Mouse (Mus musculus) lung, postnatal 0 days (tissue): ENCODE results near the gene Robo1. TPM values are rescaled to one million over a fixed set of nuclear protein-coding genes. Genes with fewer than 3 reads are reported as not detected.

Source experiments
- ATAC-seq: fragments of 200-750 bp; cut with Nextera tagmentation; 2 replicates; pipeline ENCODE4 v1.8.0; 2017; ENCODE audit warnings: moderate library complexity
- DNase-seq: peaks from one replicate; pipeline ENCODE4 v3.0.0-alpha.2; 2016; ENCODE audit warnings: low spot score
- H3K27ac ChIP-seq: fragments of 300-500 bp; sonication (generic); 2 replicates; pipeline ENCODE4 v1.5.1; 2014; ENCODE audit warnings: antibody characterized with exemption, mild to moderate bottlenecking, low read length, mixed read lengths
- H3K27me3 ChIP-seq: fragments of 300-500 bp; sonication (generic); replicated peaks from 2 replicates; pipeline ENCODE4 v1.6.1; 2014; ENCODE audit warnings: low read length, mixed read lengths; ENCODE audit not compliant: insufficient read depth
- H3K36me3 ChIP-seq: fragments of 300-500 bp; sonication (generic); 2 replicates; pipeline ENCODE4 v1.6.1; 2014; ENCODE audit warnings: low read length, mixed read lengths; ENCODE audit not compliant: insufficient read depth
- H3K4me1 ChIP-seq: fragments of 300-500 bp; sonication (generic); 2 replicates; pipeline ENCODE4 v1.6.1; 2014; ENCODE audit warnings: antibody characterized with exemption, low read depth, low read length, mixed read lengths; ENCODE audit not compliant: insufficient read depth
- H3K4me2 ChIP-seq: fragments of 300-500 bp; sonication (generic); replicated peaks from 2 replicates; pipeline ENCODE4 v1.6.1; 2014; ENCODE audit warnings: low read depth, mild to moderate bottlenecking, low read length, moderate library complexity, mixed read lengths
- H3K4me3 ChIP-seq: fragments of 300-500 bp; sonication (generic); 2 replicates; pipeline ENCODE4 v1.5.1; 2014; ENCODE audit warnings: low read depth, low read length
- H3K9ac ChIP-seq: fragments of 300-500 bp; sonication (generic); replicated peaks from 2 replicates; pipeline ENCODE4 v1.6.1; 2014; ENCODE audit warnings: low read depth, mild to moderate bottlenecking
- H3K9me3 ChIP-seq: fragments of 300-500 bp; sonication (generic); 2 replicates; pipeline ENCODE4 v1.6.1; 2016; ENCODE audit warnings: low read length, mixed read lengths
- CTCF ChIP-seq: IDR thresholded peaks from 2 replicates; pipeline ENCODE4 v1.5.1; 2016; ENCODE audit warnings: antibody characterized with exemption, mild to moderate bottlenecking
- EP300 ChIP-seq: IDR thresholded peaks from 2 replicates; pipeline ENCODE4 v1.6.1; 2016; ENCODE audit warnings: antibody characterized with exemption, mild to moderate bottlenecking, control low read depth
- WGBS: fragments of 180-500 bp; shearing (Covaris S2); extraction: QIAGEN DNeasy Blood & Tissue Kit; methylation state at CpG from one replicate; pipeline ENCODE4 v1.1.7; 2014; 5-methylcytosine and 5-hydroxymethylcytosine counted together
- polyA plus RNA-seq: library from polyadenylated mRNA; unstranded; fragments of >200 nt; fragmentation: Nextera tagmentation; extraction: Ambion mirVana; gene quantifications from 2 replicates; pipeline ENCODE4 v1.2.1, GENCODE M21; 2015

Gene Robo1
- polyA plus RNA-seq, 1 experiment from 2014 or later, result 7.0 TPM

DNA sequence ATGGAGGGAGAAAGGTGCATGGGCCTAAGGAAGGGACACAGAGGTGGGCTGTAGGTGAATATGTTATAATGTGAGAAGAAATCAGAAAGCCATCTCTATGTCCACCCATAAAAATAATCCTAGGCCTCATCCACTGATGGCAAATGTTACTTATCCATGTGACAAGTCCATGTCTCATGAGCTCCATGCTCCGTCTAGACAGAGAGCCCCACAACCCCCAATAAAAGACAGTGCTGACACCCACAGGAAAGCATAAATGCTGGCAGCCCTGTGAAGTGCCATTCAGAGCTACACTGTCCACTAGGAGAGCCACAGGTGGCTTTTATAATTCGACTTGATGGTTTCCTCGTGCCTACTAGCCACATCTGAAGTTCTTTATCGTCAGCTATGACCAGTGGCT lies 694.6 kb downstream of the Robo1 start:
- 80% methylated on average over 4 of the region's 4 CpGs for WGBS
- Histone ChIP-seq H3K4me3 (no peak overlapping the region), H3K9me3 (no peaks in the 10 kb centered on the region), H3K27me3 (no peaks in the 10 kb centered on the region), H3K9ac (no peak overlapping the region), H3K27ac (no peak overlapping the region), H3K4me1 (no peaks in the 10 kb centered on the region; the same call in 1 of the 2 replicates), H3K4me2 (no peak overlapping the region), H3K36me3 (no peaks in the 10 kb centered on the region)
- ATAC-seq (no peak), DNase-seq (no peak)
- no peak for TF ChIP-seq CTCF
- no peak for TF ChIP-seq EP300

GRCm38 (mm10) chr16:73004601-73005000 lies 696.5 kb downstream of the Robo1 start:
- Histone ChIP-seq H3K27ac (no peak overlapping the region), H3K36me3 (no peaks in the 10 kb centered on the region), H3K4me3 (no peak overlapping the region), H3K4me2 (no peak overlapping the region), H3K4me1 (no peaks in the 10 kb centered on the region), H3K9ac (no peak overlapping the region), H3K9me3 (no peaks in the 10 kb centered on the region), H3K27me3 (no peaks in the 10 kb centered on the region)
- no peak for TF ChIP-seq EP300
- no peak for TF ChIP-seq CTCF
- no peak for DNase-seq
- 93% methylated on average over 11 of the region's 11 CpGs for WGBS
- ATAC-seq, result no peak

- no peak for ATAC-seq
- Histone ChIP-seq H3K9ac (no peak overlapping the region), H3K36me3 (no peaks in the 10 kb centered on the region), H3K4me1 (no peaks in the 10 kb centered on the region), H3K4me2 (no peak overlapping the region), H3K4me3 (no peak overlapping the region), H3K9me3 (no peaks in the 10 kb centered on the region), H3K27me3 (no peaks in the 10 kb centered on the region), H3K27ac (no peak overlapping the region)
- 80% methylated on average over 4 of the region's 4 CpGs for WGBS
- DNase-seq, result no peak
- TF ChIP-seq CTCF (no peak), EP300 (no peak)
These were observed 697.7 kb downstream of the Robo1 start for GRCm38 (mm10) chr16:73005831-73006230.

DNA sequence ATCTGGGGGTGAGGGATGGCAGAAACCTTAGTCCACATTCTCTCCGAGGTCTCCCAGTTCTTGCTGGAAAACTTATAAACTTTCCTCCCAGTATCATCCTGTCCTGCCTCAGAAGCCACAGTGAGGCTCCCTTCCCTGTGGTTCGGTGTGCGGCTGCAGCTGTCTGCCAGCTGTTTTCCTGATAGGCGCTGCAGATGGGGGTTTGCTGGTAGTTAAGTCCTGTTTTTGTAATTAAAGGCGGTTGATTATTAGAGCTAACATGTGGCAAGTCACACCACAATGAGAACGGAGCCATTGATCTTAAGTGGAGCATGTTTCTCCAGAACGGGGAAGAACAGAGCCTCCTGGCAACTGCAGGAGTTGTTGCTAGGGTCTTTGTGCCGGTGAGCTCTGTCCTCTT lies 699.3 kb downstream of the Robo1 start:
- Histone ChIP-seq H3K9ac (no peak overlapping the region), H3K4me1 (no peaks in the 10 kb centered on the region), H3K36me3 (no peaks in the 10 kb centered on the region), H3K9me3 (no peaks in the 10 kb centered on the region), H3K4me3 (no peak overlapping the region), H3K27ac (no peak overlapping the region), H3K27me3 (no peaks in the 10 kb centered on the region), H3K4me2 (no peak overlapping the region)
- TF ChIP-seq EP300 (no peak), CTCF (no peak)
- 64% methylated on average over 8 of the region's 8 CpGs for WGBS
- ATAC-seq, result no peak
- no peak for DNase-seq

DNA sequence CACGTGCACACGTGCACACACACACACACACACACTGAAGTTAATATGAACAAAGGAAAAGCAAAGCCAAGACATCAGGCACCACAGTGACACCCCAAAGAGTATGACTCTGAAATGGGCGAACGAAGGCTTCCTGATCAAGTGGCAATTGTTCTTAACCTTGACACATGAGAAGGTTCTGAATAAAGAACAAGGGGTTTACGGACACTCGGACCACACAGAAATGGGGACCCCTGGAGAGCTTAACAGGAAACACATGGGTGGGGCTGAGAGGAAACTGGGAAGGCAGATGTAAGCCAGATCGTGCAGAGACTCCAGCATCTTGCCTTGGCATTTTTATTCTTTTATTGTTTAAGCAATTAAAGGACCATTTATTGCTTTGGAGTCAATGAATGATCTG lies 703.2 kb downstream of the Robo1 start:
- Histone ChIP-seq H3K4me1 (no peaks in the 10 kb centered on the region), H3K9me3 (no peaks in the 10 kb centered on the region), H3K9ac (no peak overlapping the region), H3K27ac (no peak overlapping the region), H3K36me3 (no peaks in the 10 kb centered on the region), H3K4me2 (no peak overlapping the region), H3K27me3 (no peaks in the 10 kb centered on the region), H3K4me3 (no peak overlapping the region)
- no peak for ATAC-seq
- 67% methylated on average over 7 of the region's 7 CpGs for WGBS
- DNase-seq, result no peak
- TF ChIP-seq EP300, result no peak
- TF ChIP-seq CTCF, result no peak

DNA sequence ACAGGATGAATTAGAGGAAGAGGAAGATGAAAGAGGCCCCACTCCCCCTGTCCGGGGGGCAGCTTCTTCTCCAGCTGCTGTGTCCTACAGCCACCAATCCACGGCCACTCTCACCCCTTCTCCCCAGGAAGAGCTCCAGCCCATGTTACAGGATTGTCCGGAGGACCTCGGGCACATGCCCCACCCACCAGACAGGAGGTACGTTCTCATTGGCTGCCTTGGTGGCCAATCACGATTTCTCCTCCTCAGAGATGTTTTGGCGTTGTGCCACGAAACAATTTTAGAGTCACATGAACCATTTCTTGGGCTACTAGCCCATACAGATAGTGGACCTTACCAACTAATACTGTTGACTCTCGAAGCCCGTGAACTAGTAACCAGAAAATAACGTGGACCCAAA lies 704.8 kb downstream of the Robo1 start:
- no peak overlapping the region for H3K4me3 ChIP-seq
- H3K27ac ChIP-seq, result no peak overlapping the region
- ATAC-seq (no peak), DNase-seq (no peak)
- no peaks in the 10 kb centered on the region for H3K27me3 ChIP-seq
- H3K4me2 ChIP-seq, result no peak overlapping the region
- no peak for TF ChIP-seq EP300
- no peak for TF ChIP-seq CTCF
- no peaks in the 10 kb centered on the region for H3K36me3 ChIP-seq
- no peak overlapping the region for H3K9ac ChIP-seq
- no peaks in the 10 kb centered on the region for H3K4me1 ChIP-seq
- H3K9me3 ChIP-seq, result no peaks in the 10 kb centered on the region
- 91% methylated on average over 11 of the region's 11 CpGs for WGBS

GRCm38 (mm10) chr16:73014544-73014943 lies 706.4 kb downstream of the Robo1 start:
- TF ChIP-seq CTCF (no peak), EP300 (no peak)
- WGBS, result 53% methylated on average over 8 of the region's 8 CpGs
- Histone ChIP-seq H3K4me3 (no peak overlapping the region), H3K4me1 (no peaks in the 10 kb centered on the region), H3K27ac (no peak overlapping the region), H3K36me3 (no peaks in the 10 kb centered on the region), H3K4me2 (no peak overlapping the region), H3K9me3 (no peaks in the 10 kb centered on the region), H3K27me3 (no peaks in the 10 kb centered on the region), H3K9ac (no peak overlapping the region)
- ATAC-seq (no peak), DNase-seq (no peak)
